Mouse (Mus musculus) stomach, postnatal 0 days (tissue): ENCODE measurements around the gene Arhgap10.

Source experiments
- CTCF ChIP-seq: IDR thresholded peaks from 2 replicates; pipeline ENCODE4 v1.5.1; 2016; ENCODE audit warnings: antibody characterized with exemption, low read depth, mild to moderate bottlenecking, moderate library complexity
- EP300 ChIP-seq: optimal IDR thresholded peaks from 2 replicates; pipeline ENCODE3; 2016; ENCODE audit warnings: antibody characterized with exemption

DNA sequence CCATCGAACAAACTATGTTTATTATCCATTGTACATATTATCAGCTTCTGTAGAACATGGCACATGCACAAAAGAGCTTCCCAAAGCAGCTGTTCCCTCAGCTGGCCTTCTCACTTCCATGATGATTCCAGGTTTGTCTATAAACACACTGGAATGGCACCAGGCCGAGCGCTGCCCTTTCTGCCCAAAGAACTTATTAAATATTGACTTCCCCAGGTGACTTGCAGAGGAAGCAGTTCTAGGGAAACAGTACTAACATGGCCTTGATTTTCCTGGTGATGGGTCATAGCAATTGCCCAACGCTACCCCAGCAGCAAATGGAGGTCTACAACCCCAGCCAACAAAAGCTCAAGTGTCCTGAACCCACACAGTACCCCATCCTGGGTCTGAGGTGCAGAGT lies 239.5 kb downstream of the Arhgap10 start:
- TF ChIP-seq CTCF (no peak), EP300 (no peak)
